1 mouse cellular context compared by ENCODE assay signal in genomic region chr16:58746715-58747114, GRCm38 (mm10).
TF ChIP-seq lines count a peak whose summit lies in the region.

No protein-coding gene starts in this region.

TF ChIP-seq in MEL, 35 proteins besides CTCF, POLR2A, EP300 and RAD21:
- TF ChIP-seq MXI1 (IDR thresholded peaks at IDR 0.05; ENCODE audit: low read depth, low read length) (no peak), MAZ (IDR thresholded peaks at IDR 0.05; ENCODE audit: low read depth, low read length) (no peak), BHLHE40 (IDR thresholded peaks at IDR 0.05; ENCODE audit: borderline replicate concordance, low read depth, low read length) (no peak), USF1 (IDR thresholded peaks at IDR 0.05; ENCODE audit: low read depth, low read length) (peak; percentile 18; the same call in 1 of the 2 replicates), ETS1 (IDR thresholded peaks at IDR 0.05; ENCODE audit: low read depth, low read length) (no peak)
TF ChIP-seq in MEL: peak in this region for 1.
